ENCODE assay signal across 17 mouse cellular contexts in the genomic region with DNA sequence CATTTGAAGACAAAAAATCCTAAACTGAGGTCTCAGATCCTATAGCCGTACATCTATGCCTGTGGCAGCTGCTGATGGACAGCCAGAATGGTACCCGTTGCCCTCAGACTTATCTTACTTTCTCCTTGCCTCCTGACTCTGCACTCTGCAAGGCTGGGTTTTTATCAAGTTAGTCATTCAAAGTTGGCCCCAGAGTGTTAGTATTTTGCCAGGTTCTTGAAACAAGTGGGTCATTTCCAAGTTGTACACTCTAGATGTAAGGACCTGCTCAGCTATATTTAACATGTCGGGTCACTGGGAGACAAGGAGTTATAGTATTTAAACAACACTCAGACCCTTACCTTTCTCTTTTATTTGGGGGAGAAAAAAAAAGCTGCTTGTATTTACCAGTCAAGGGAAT.
DNase-seq lines count a peak whose midpoint lies in the region; ATAC-seq lines count a peak whose summit lies in the region.
"Had no signal": no experiment of that assay in that cellular context is flagged by ENCODE, and none has a peak within 500 bp of the region (broad histone marks: within the 10 kb centered on the region; RNA-seq: fewer than 3 reads in every experiment).

No protein-coding gene starts in this region.

- H3K4me3 ChIP-seq in forebrain, embryonic 14.5 days (ENCODE audit: low read depth, low read length) = no peak overlapping the region
- H3K4me3 ChIP-seq: limb, embryonic 15.5 days had no signal

- H3K4me1 ChIP-seq in forebrain, embryonic 14.5 days (ENCODE audit: control insufficient read depth, insufficient read depth, low read length) = no peaks in the 10 kb centered on the region

- H3K9me3 ChIP-seq in forebrain, embryonic 14.5 days (replicated peaks; ENCODE audit: control insufficient read depth, low read length) = no peaks in the 10 kb centered on the region
- H3K9me3 ChIP-seq: limb, embryonic 15.5 days; megakaryocyte, embryonic 14.5 days had no signal

- 91% methylated on average over 3 of the region's 3 CpGs for WGBS in forebrain, embryonic 14.5 days

- peak; percentile 22 for DNase-seq in adrenal gland, postnatal 10 days
- no peak for DNase-seq in adrenal gland, postnatal 14 days
- DNase-seq in adipocyte (ENCODE audit: low spot score) = peak; percentile 14
- DNase-seq in heart, postnatal 14 days = peak; percentile 16 to 45
- DNase-seq in lung, postnatal 25 days (ENCODE audit: low spot score) = peak; percentile 50
- no peak for DNase-seq in left cerebral cortex, adult 18-20 months (ENCODE audit: low spot score in 2 of 2)
- no peak for DNase-seq in forebrain, embryonic 14.5 days (ENCODE audit: low spot score)
- DNase-seq in left cerebral cortex, postnatal 10 days (ENCODE audit: extremely low spot score in 1 of 2, low spot score in 2 of 2) = no peak
- DNase-seq: cerebellum, postnatal 14 days; kidney, adult 8-10 months; kidney, postnatal 25 days; spleen, adult 18-20 months; thymus, adult 18-20 months had no signal

- H3K27ac ChIP-seq in forebrain, embryonic 14.5 days (ENCODE audit: low read depth, low read length) = no peak overlapping the region
- H3K27ac ChIP-seq: hindbrain, postnatal 0 days; limb, embryonic 15.5 days had no signal

- no peak overlapping the region for H3K9ac ChIP-seq in forebrain, embryonic 14.5 days (ENCODE audit: low read length)
- H3K9ac ChIP-seq: limb, embryonic 15.5 days had no signal

- intact Hi-C loops in heart, postnatal 14 days (cut with DNase I) = no loop called here
- intact Hi-C loops in left cerebral cortex, postnatal 10 days (cut with DNase I) = loop anchor here (5.0 kb wide), 1 partner anchor 89 kb away; a partner anchor contains a TSS

- ATAC-seq in forebrain, embryonic 14.5 days = no peak
- ATAC-seq: forebrain, embryonic 16.5 days; hindbrain, postnatal 0 days had no signal

- no peaks in the 10 kb centered on the region for H3K27me3 ChIP-seq in forebrain, embryonic 14.5 days (replicated peaks; ENCODE audit: control insufficient read depth, insufficient read depth, low read length)
- H3K27me3 ChIP-seq: limb, embryonic 15.5 days; megakaryocyte, embryonic 14.5 days had no signal

- no peak overlapping the region for H3K4me2 ChIP-seq in forebrain, embryonic 14.5 days (ENCODE audit: low read length)
- H3K4me2 ChIP-seq: limb, embryonic 15.5 days had no signal

- peaks cover 3% of the 10 kb centered on the region; the same call in 1 of the 2 replicates for H3K36me3 ChIP-seq in forebrain, embryonic 14.5 days (ENCODE audit: control insufficient read depth, insufficient read depth, low read length)

Comparison
In these comparisons a context has a peak if more than half of its experiments do, and no peak if none do; other contexts are left out.
1. DNase-seq: peak in adrenal gland, postnatal 10 days (single experiment), adipocyte (single experiment), heart, postnatal 14 days (2 of 2) and lung, postnatal 25 days (single experiment); none in adrenal gland, postnatal 14 days (single experiment), left cerebral cortex, adult 18-20 months (0 of 2), forebrain, embryonic 14.5 days (single experiment) and left cerebral cortex, postnatal 10 days (0 of 2).